Mouse (Mus musculus) cerebellum, adult 2 months (tissue): ENCODE results near the gene Wdr18.

Experiments
- CTCF ChIP-seq: fragments of 200-500 bp; IDR thresholded peaks from 2 replicates; pipeline ENCODE4 v1.5.1; 2011; ENCODE audit warnings: low read depth, mild to moderate bottlenecking, control low read depth, low read length, moderate library complexity, borderline replicate concordance; ENCODE audit not compliant: insufficient read depth
- POLR2A ChIP-seq: fragments of 200-500 bp; IDR thresholded peaks from 2 replicates; pipeline ENCODE4 v1.6.1; 2011; ENCODE audit warnings: low read length, control low read depth, borderline replicate concordance; ENCODE audit not compliant: insufficient read depth

GRCm38 (mm10) chr10:79989272-79989786 lies 29.4 kb downstream of the Wdr18 start:
- TF ChIP-seq CTCF (no peak), POLR2A (no peak)
